Mouse (Mus musculus): ENCODE data around the gene Arih2. TPM values are rescaled to one million over a fixed set of nuclear protein-coding genes. Genes with fewer than 3 reads are reported as not detected.
"Not testable (repeated sequence)": the region's sequence is repeated elsewhere in the genome, so short reads cannot be mapped to it uniquely, and the experiment has no call there.

Gene Arih2
- polyA plus RNA-seq, 1 experiment from 2014 or later = 61.3 TPM

DNA sequence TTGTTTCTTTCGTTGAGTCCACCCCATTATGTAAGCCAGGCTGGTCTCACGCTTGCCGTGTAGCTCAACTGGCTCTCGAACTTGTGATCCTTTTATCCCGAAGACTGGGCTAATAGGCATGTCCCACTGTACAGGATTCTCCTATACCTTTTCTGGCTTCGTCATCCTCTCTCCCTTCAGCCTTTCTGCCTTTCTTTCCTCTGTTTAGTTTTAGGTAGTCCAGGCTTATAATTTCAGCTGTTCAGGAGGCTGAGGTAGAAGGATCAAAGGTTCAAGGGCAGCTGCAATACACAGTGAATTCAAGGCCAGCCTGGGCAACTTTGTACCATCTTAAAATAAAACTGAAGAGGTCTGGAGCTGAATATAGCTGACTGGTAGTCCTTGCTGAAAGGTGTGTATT lies 38.0 kb upstream of the Arih2 start:
- Histone ChIP-seq H3K9ac (replicated peaks) (no peak overlapping the region), H3K27ac (no peak overlapping the region), H3K27me3 (no peaks in the 10 kb centered on the region), H3K4me3 (replicated peaks) (no peak overlapping the region), H3K4me2 (no peak overlapping the region), H3K9me3 (no peaks in the 10 kb centered on the region), H3K4me1 (replicated peaks) (peaks cover 15% of the 10 kb centered on the region; the same call in 1 of the 2 replicates), H3K36me3 (peaks cover 22% of the 10 kb centered on the region)
- 75% methylated on average over 6 of the region's 6 CpGs for WGBS
- ATAC-seq (ENCODE audit: insufficient number of reproducible peaks, insufficient read depth, low FRiP score, low TSS enrichment, low read depth) = no peak

DNA sequence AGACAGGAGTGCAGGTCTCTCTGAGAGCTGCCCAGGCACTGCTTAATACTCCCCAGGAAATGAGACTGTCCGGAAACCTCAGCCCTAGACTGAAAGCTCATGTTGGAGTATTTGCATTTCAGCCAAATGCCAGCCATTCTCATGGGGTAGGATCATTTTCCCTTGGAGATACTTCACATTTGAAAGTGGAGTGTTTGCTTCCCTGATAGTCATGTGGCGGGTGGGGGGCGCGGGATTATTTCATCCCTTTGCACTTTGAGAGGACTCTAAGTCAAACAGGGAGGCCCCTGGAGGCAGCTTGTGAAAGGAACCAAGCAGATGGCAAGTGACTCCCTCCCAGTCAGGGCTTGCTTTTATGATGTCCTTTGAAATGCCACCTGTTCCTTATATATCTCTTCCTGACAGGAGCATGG lies 37.3 kb upstream of the Arih2 start:
- Histone ChIP-seq H3K9ac (replicated peaks) (no peak overlapping the region), H3K4me1 (replicated peaks) (peaks cover 11% of the 10 kb centered on the region; the same call in 1 of the 2 replicates), H3K27ac (no peak overlapping the region), H3K9me3 (no peaks in the 10 kb centered on the region), H3K27me3 (no peaks in the 10 kb centered on the region), H3K4me2 (no peak overlapping the region), H3K36me3 (peaks cover 26% of the 10 kb centered on the region), H3K4me3 (replicated peaks) (no peak overlapping the region)
- ATAC-seq (ENCODE audit: insufficient number of reproducible peaks, insufficient read depth, low FRiP score, low TSS enrichment, low read depth) = no peak
- 24% methylated on average over 4 of the region's 4 CpGs for WGBS

DNA sequence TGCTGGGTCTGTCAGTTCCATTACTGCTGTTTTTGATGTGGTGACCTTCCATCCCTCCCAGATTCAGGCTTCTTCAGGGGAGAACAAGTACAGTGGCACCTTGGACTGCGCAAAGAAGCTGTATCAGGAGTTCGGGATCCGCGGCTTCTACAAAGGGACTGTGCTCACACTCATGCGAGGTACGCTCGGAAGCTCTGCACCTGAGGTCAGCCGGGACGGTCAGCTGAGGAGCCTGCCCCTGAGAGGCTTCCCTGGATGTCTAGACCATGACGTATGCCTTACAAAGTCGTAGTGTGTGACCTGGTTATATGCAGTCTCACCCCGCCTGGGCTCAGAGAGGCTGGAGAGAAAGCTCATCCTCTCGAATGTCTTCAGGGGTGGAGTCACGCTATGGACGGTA lies 30.8 kb upstream of the Arih2 start:
- no peaks in the 10 kb centered on the region for H3K4me1 ChIP-seq (replicated peaks)
- H3K4me2 ChIP-seq = no peak overlapping the region
- 92% methylated on average over 15 of the region's 15 CpGs for WGBS
- no peak overlapping the region for H3K27ac ChIP-seq
- H3K4me3 ChIP-seq (replicated peaks) = no peak overlapping the region
- no peaks in the 10 kb centered on the region for H3K9me3 ChIP-seq
- no peaks in the 10 kb centered on the region for H3K27me3 ChIP-seq
- H3K9ac ChIP-seq (replicated peaks) = no peak overlapping the region
- H3K36me3 ChIP-seq = peaks cover 59% of the 10 kb centered on the region
- no peak for ATAC-seq (ENCODE audit: insufficient number of reproducible peaks, insufficient read depth, low FRiP score, low TSS enrichment, low read depth)

DNA sequence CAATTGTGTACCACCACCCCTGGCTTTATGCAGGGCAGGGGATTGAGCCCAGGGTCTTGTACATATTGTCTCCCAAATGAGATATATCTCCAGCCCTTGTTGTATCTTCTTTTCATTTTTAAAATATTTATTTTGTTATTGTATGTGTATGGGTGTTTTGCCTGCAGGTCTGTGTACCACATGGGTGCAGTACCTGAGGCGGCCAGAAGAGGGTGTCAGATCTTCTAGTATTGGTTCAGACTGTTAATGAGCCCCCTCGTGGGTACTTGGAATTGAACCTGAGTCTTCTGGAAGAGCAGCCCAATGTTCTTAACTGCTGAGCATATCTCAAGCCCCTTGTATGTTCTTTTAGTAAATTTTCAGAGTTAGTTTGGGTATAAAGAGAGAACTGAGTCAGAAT lies 24.0 kb upstream of the Arih2 start:
- Histone ChIP-seq H3K4me2 (no peak overlapping the region), H3K27ac (no peak overlapping the region), H3K9me3 (0 out of 2 replicates have a peak, but pooled peaks cover 4% of the 10 kb centered on the region), H3K4me1 (replicated peaks) (no peaks in the 10 kb centered on the region), H3K36me3 (peaks cover 52% of the 10 kb centered on the region), H3K9ac (replicated peaks) (no peak overlapping the region), H3K4me3 (replicated peaks) (no peak overlapping the region), H3K27me3 (no peaks in the 10 kb centered on the region)
- WGBS = 47% methylated on average over 2 of the region's 2 CpGs
- ATAC-seq (ENCODE audit: insufficient number of reproducible peaks, insufficient read depth, low FRiP score, low TSS enrichment, low read depth) = no peak

DNA sequence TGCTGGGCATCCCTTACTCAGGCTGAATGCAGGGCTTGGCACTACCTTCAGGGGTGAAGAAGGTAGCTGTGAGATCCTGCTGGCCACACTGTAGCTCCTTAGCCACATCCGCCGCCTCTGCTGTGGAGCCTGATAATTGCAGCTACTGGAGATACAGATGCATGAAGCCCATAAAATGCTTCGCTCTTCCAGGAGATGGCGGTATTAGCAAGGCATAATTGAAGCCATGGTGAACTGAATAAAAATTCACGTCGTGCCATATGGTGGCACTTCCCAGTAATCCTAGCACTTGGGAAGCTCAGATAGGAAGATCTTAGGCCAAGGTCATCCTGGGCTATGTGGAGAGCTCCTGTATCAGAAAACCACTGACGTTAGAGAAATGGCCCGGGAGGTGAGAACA lies 20.7 kb upstream of the Arih2 start:
- H3K9me3 ChIP-seq = 0 out of 2 replicates have a peak, but pooled peaks cover 4% of the 10 kb centered on the region
- no peaks in the 10 kb centered on the region for H3K4me1 ChIP-seq (replicated peaks)
- ATAC-seq (ENCODE audit: insufficient number of reproducible peaks, insufficient read depth, low FRiP score, low TSS enrichment, low read depth) = no peak
- H3K36me3 ChIP-seq = peaks cover 45% of the 10 kb centered on the region
- H3K4me2 ChIP-seq = no peak overlapping the region
- no peak overlapping the region for H3K9ac ChIP-seq (replicated peaks)
- H3K4me3 ChIP-seq (replicated peaks) = no peak overlapping the region
- no peaks in the 10 kb centered on the region for H3K27me3 ChIP-seq
- no peak overlapping the region for H3K27ac ChIP-seq
- WGBS = 55% methylated on average over 8 of the region's 8 CpGs

DNA sequence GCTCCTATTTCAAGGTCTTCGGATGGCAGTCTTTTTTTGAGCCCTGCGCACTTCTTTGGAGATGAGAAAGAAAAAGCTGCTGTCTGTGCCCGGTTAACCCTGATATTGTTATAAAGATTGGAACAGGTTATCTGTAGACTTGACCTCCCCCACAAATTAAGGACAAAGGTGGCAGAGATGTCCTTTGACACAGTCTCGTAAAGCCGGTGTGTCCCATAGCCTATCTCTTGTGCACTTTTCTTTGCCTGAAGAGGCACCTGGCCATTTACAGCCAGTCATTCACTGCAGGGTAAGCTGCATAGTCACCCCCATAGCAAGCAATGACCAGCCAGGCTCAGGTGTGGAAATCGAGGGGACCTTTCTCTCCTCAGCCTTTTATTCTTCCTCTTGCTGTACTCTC lies 13.5 kb upstream of the Arih2 start:
- peak overlapping the region; percentile 79 for H3K4me2 ChIP-seq
- 53% methylated on average over 6 of the region's 6 CpGs for WGBS
- H3K4me1 ChIP-seq (replicated peaks) = peaks cover 10% of the 10 kb centered on the region
- H3K27ac ChIP-seq = no peak overlapping the region
- H3K4me3 ChIP-seq (replicated peaks) = peak overlapping the region; percentile 60
- no peaks in the 10 kb centered on the region for H3K27me3 ChIP-seq
- no peaks in the 10 kb centered on the region for H3K9me3 ChIP-seq
- peak overlapping the region; percentile 67; the same call in 1 of the 2 replicates for H3K9ac ChIP-seq (replicated peaks)
- no peak for ATAC-seq (ENCODE audit: insufficient number of reproducible peaks, insufficient read depth, low FRiP score, low TSS enrichment, low read depth)
- H3K36me3 ChIP-seq = peaks cover 7% of the 10 kb centered on the region; the same call in 1 of the 2 replicates

DNA sequence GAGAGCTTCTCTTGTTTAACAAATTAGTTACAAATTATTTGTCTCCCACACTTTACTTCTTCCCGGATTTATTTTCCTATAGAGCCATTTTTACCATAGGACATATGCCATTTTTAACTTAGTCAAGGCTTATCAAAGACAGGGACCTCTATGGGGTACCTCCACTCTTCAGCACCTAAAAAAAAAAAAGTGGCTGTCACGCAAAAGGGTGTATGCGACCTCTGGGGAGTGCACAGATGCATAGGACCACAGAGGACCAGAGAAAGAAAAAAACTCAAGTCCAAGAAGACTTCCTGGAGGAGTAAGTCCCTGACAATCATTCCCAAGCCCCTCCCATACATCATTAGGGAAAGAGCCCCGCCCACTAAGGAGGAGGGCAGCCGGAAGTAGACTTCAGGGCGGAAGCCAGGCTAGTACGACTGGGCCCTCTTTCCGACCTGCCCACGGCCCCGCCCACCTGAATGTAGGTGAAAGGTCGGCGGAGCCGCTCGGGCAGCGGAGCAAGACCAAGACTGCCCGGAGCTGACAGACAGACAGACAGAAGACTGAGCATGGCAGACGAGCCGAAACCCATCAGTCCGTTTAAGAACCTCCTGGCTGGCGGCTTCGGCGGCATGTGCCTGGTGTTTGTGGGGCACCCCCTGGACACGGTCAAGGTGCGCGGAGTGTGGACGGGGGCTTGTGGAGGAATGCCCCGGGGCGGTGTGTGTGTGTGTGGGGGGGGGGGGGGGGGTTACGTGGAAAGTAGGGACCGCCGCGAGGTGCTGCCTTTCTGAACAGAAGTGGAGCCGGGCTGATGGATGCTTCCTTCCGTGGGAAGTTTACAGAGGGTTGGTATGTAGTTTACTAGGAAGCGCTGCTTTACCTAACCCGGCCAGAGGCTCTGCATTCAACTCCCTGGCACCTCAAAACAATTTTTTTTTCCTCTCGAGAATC lies 12.8 kb upstream of the Arih2 start, which contains the start of gene Slc25a20:
Gene Slc25a20, plus strand, starts transcription at position 412 of the 936 bp plus-strand sequence.
- Histone ChIP-seq H3K9me3 (no peaks in the 10 kb centered on the region), H3K36me3 (peaks cover 7% of the 10 kb centered on the region; the same call in 1 of the 2 replicates), H3K27ac (no peak within 1 kb of the TSS), H3K4me3 (replicated peaks) (peak within 1 kb of the TSS; percentile 60), H3K4me2 (peak within 1 kb of the TSS; percentile 79), H3K27me3 (no peaks in the 10 kb centered on the region), H3K9ac (replicated peaks) (peak within 1 kb of the TSS; percentile 67), H3K4me1 (replicated peaks) (peaks cover 10% of the 10 kb centered on the region)
- peak; percentile 90 for ATAC-seq (ENCODE audit: insufficient number of reproducible peaks, insufficient read depth, low FRiP score, low TSS enrichment, low read depth)
- 3% methylated on average over 32 of the region's 37 CpGs for whole genome bisulfite sequencing

DNA sequence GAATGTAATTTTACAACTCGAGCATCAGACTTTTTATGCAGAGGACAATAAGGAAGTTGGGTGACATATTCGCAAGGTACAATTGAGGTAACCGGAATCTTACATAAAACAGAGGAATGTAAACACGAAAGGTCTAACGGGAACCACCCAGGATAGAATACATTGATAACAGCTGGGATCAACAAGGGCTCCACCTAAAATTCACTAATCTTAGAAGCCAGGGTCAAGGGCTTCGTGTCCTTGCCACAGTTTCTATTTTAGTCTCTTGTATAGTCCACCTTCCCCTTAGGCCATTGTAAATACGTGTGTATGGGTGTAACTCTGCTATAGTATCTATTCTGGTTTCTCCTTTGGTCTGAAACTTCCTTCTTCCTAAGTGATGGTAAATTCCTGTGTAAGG lies 6.7 kb upstream of the Arih2 start:
- H3K9ac ChIP-seq (replicated peaks); H3K27me3 ChIP-seq; ATAC-seq (ENCODE audit: insufficient number of reproducible peaks, insufficient read depth, low FRiP score, low TSS enrichment, low read depth); H3K4me3 ChIP-seq (replicated peaks); H3K4me1 ChIP-seq (replicated peaks); H3K4me2 ChIP-seq; H3K27ac ChIP-seq; H3K9me3 ChIP-seq; H3K36me3 ChIP-seq: not testable (repeated sequence)
- WGBS = 81% methylated on average over 7 of the region's 7 CpGs

DNA sequence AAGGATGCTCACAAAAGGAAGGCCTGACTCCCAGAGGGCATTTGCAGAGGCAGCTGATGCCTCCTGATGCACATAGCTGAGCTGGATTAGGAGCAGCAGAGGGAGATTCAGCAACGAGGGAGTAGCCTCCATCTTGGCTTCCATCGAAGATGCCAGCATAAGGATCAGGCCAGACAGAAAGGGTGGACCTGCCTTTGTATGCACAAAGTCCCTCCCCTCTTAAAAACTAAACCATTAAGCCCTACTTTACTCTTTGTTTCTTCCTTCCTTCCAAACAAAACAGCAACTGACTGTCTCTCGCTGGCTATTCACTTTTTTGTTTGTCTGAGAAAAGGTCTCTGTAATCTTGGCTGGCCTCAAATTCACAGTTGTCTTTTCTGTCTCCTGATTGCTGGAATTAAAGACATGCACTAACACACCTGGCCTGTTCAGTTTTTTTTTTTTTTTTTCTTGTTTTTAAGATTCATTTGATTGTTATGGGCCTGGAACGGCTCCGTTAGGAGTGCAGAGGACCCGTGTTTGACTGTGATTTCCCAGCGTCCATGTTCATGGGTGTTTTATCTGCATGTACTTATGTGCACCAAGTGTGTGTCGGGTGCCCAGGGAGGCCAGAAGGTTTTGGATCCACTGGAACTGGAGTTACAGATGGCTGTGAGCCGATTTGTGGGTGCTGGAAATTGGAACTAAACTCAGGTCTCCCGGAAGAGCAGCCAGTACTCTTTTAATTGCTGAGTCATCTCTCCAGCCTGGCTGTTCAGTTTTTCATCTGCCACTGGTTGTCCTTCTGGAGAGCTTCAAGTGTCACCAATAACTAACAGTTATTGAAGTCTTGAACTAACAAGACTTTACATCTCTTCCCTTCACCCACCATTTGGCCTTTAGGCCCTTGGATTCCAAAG lies 5.6 kb upstream of the Arih2 start:
- H3K4me1 ChIP-seq (replicated peaks) = peaks cover 4% of the 10 kb centered on the region
- H3K9me3 ChIP-seq = no peaks in the 10 kb centered on the region
- no peak overlapping the region for H3K9ac ChIP-seq (replicated peaks)
- no peak overlapping the region for H3K4me2 ChIP-seq
- WGBS = 77% methylated on average over 10 of the region's 10 CpGs
- no peak overlapping the region for H3K27ac ChIP-seq
- no peak overlapping the region for H3K4me3 ChIP-seq (replicated peaks)
- no peak for ATAC-seq (ENCODE audit: insufficient number of reproducible peaks, insufficient read depth, low FRiP score, low TSS enrichment, low read depth)
- H3K36me3 ChIP-seq = no peaks in the 10 kb centered on the region
- H3K27me3 ChIP-seq = no peaks in the 10 kb centered on the region

DNA sequence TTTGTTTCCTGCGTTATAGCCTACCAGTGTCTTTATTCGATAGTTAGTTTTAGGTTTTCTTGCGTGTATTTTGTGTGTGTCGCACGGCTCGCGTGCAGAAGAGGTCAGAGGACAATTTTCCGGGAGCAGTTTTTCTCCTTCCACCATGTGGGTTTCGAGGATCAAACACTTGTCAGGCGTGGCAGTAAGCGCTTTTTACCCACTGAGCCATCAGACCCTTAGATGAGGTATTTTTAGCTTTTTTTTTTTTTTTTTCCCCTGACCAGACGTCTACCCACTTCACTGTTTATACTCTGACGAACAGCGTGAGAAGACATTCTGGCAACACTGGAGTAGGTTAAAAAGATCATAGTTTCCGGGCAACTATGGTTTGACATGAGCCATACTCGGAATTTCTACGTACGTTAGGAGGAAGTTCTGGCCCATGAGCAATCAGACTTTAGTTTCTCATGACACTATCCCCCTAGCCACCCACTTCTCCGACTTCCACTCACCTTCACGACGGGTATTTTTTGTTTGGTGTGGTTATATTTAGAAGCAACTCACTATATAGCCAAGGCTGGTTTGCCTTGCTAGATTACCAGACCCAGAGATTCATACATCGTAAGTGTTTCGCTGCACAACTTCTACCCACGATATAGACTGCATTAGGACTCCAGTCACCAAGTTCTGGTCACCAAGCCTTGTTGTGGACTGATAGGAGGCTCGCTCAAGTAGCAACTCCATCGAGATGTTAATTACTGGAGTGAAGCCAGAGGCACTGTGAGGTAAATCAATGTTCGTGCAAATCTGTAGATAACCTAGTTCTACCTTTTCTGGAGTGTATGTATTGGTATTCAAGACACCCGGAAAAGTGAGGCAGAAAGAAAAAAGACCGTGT lies 615 bp upstream of the Arih2 start:
- peak overlapping the region; percentile 90 for H3K9ac ChIP-seq (replicated peaks)

More for the DNA sequence above, 615 bp upstream of the Arih2 start:
- no peaks in the 10 kb centered on the region for H3K27me3 ChIP-seq
- H3K4me2 ChIP-seq = peak overlapping the region; percentile 77
- no peaks in the 10 kb centered on the region for H3K9me3 ChIP-seq
- peaks cover 16% of the 10 kb centered on the region for H3K4me1 ChIP-seq (replicated peaks)
- no peaks in the 10 kb centered on the region for H3K36me3 ChIP-seq
- H3K27ac ChIP-seq = peak overlapping the region; percentile 90
- 0 out of 2 replicates have a peak, but pooled peaks have one; percentile 3 for ATAC-seq (ENCODE audit: insufficient number of reproducible peaks, insufficient read depth, low FRiP score, low TSS enrichment, low read depth)
- 37% methylated on average over 29 of the region's 29 CpGs for WGBS
- peak overlapping the region; percentile 99 for H3K4me3 ChIP-seq (replicated peaks)

All from limb, embryonic 12.5 days (tissue).